ENCODE assay signal across 19 mouse cellular contexts in the genomic region with DNA sequence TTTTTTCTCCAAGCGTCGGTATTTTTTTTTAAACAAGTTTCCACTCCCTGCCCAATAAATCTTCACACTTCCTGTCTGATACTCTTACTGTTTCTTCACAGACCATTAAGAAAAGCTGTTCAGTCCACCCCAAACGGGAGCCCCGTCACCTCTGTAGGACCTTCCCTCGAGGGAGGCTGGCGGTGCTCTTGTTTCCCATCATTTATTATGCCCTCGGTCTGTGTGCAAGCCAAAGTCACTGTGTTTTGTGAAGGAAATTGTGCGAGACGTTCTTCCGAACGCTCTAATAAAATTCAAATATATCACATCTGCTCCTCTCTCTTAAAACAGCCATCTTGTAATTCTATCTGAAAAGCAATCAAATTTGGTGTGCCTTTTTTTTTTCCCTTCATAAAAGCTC.
A peak's percentile ranks its signal among the peaks of the same experiment; 100 is the strongest.
DNase-seq lines count a peak whose midpoint lies in the region; ATAC-seq and TF ChIP-seq lines count a peak whose summit lies in the region.
"Had no signal": no experiment of that assay in that cellular context is flagged by ENCODE, and none has a peak within 500 bp of the region (broad histone marks: within the 10 kb centered on the region; RNA-seq: fewer than 3 reads in every experiment).

No protein-coding gene starts in this region.

- no peaks in the 10 kb centered on the region for H3K36me3 ChIP-seq in kidney, embryonic 14.5 days (ENCODE audit: control insufficient read depth, insufficient read depth, low read length)
- no peaks in the 10 kb centered on the region for H3K36me3 ChIP-seq in kidney, adult 2 months (ENCODE audit: control insufficient read depth, insufficient read depth, low read length)
- no peaks in the 10 kb centered on the region for H3K36me3 ChIP-seq in limb, embryonic 14.5 days (ENCODE audit: control insufficient read depth, insufficient read depth, low read length)
- H3K36me3 ChIP-seq: hindbrain, embryonic 10.5 days had no signal

- 7% methylated on average over 11 of the region's 11 CpGs for WGBS in kidney, embryonic 14.5 days
- WGBS in kidney, adult 2 months, result 8% methylated on average over 11 of the region's 11 CpGs
- 8% methylated on average over 11 of the region's 11 CpGs for WGBS in limb, embryonic 14.5 days

- intact Hi-C loops in left cerebral cortex, adult 2 months (cut with DNase I), result no loop called here
- intact Hi-C loops in left cerebral cortex, postnatal 14 days (cut with DNase I), result no loop called here

- H3K27ac ChIP-seq in kidney, embryonic 14.5 days (ENCODE audit: low read depth, low read length), result no peak overlapping the region
- H3K27ac ChIP-seq in kidney, adult 2 months (ENCODE audit: insufficient read depth, low read depth, low read length), result no peak overlapping the region
- peak overlapping the region; percentile 10; the same call in 1 of the 2 replicates for H3K27ac ChIP-seq in left cerebral cortex, adult 2 months
- no peak overlapping the region for H3K27ac ChIP-seq in limb, embryonic 14.5 days (replicated peaks; ENCODE audit: low read depth, low read length)
- H3K27ac ChIP-seq: hindbrain, embryonic 10.5 days had no signal

- TF ChIP-seq CTCF in kidney, adult 2 months (conservative IDR thresholded peaks at IDR 0.05; ENCODE audit: insufficient read depth, insufficient read length, low read depth, low read length), result no peak
- no peak for TF ChIP-seq CTCF in left cerebral cortex, adult 2 months (IDR thresholded peaks at IDR 0.05)

- H3K27me3 ChIP-seq in kidney, embryonic 14.5 days (ENCODE audit: control insufficient read depth, insufficient read depth, low read length), result no peaks in the 10 kb centered on the region
- no peaks in the 10 kb centered on the region for H3K27me3 ChIP-seq in kidney, adult 2 months (replicated peaks; ENCODE audit: control insufficient read depth, insufficient read depth, low read length)
- no peaks in the 10 kb centered on the region for H3K27me3 ChIP-seq in limb, embryonic 14.5 days (ENCODE audit: control insufficient read depth, insufficient read depth, low read length)

- no peak overlapping the region for H3K4me3 ChIP-seq in kidney, embryonic 14.5 days (ENCODE audit: low read length)
- H3K4me3 ChIP-seq in kidney, adult 2 months (ENCODE audit: insufficient read depth, low read depth, low read length), result no peak overlapping the region
- H3K4me3 ChIP-seq in left cerebral cortex, adult 2 months, result no peak overlapping the region
- 0 out of 2 replicates have a peak overlapping the region, but pooled peaks have one; percentile 5 for H3K4me3 ChIP-seq in limb, embryonic 14.5 days (replicated peaks; ENCODE audit: low read length)
- H3K4me3 ChIP-seq: hindbrain, embryonic 10.5 days; myocyte had no signal

- H3K9me3 ChIP-seq in kidney, embryonic 14.5 days (ENCODE audit: control insufficient read depth, low read length), result no peaks in the 10 kb centered on the region
- H3K9me3 ChIP-seq in limb, embryonic 14.5 days (ENCODE audit: control insufficient read depth, low read length), result no peaks in the 10 kb centered on the region
- H3K9me3 ChIP-seq: hindbrain, embryonic 10.5 days had no signal

- H3K4me2 ChIP-seq in kidney, embryonic 14.5 days (replicated peaks; ENCODE audit: low read depth, low read length), result peak overlapping the region; percentile 13; the same call in 1 of the 2 replicates
- peak overlapping the region; percentile 33 for H3K4me2 ChIP-seq in limb, embryonic 14.5 days (replicated peaks; ENCODE audit: low read depth, low read length, severe bottlenecking)

- no peak for TF ChIP-seq POLR2A in kidney, adult 2 months (IDR thresholded peaks at IDR 0.05; ENCODE audit: low read depth, low read length)
- TF ChIP-seq POLR2A in limb, embryonic 14.5 days (IDR thresholded peaks at IDR 0.05; ENCODE audit: borderline replicate concordance, extremely low read depth, insufficient read depth, insufficient read length), result no peak

- ATAC-seq in kidney, embryonic 14.5 days (ENCODE audit: low FRiP score, low TSS enrichment), result peak; percentile 93
- ATAC-seq in limb, embryonic 14.5 days (ENCODE audit: low FRiP score, low read depth), result no peak; the same call in 1 of the 2 replicates
- no peak for ATAC-seq in monocyte, adult 5-6 weeks (replicated peaks; ENCODE audit: insufficient number of reproducible peaks, low FRiP score, low TSS enrichment, poor library complexity, severe bottlenecking)
- ATAC-seq: forebrain, embryonic 16.5 days; lung, postnatal 0 days; Patski had no signal

- no peak overlapping the region for H3K9ac ChIP-seq in kidney, embryonic 14.5 days (ENCODE audit: low read depth, low read length)
- H3K9ac ChIP-seq in limb, embryonic 14.5 days (ENCODE audit: low read depth, low read length, severe bottlenecking), result no peak overlapping the region

- DNase-seq in kidney, adult 2 months, result no peak
- no peak for DNase-seq in left cerebral cortex, adult 2 months (ENCODE audit: extremely low spot score in 1 of 2, low spot score in 2 of 2)
- DNase-seq in left cerebral cortex, postnatal 14 days (ENCODE audit: low spot score in 2 of 2), result no peak
- DNase-seq in limb, embryonic 14.5 days (ENCODE audit: low spot score), result peak; percentile 5
- no peak for DNase-seq in MN1 (ENCODE audit: low spot score)
- DNase-seq: adrenal gland, adult 8-10 months; cerebellum, adult 8-10 months; gastrocnemius, postnatal 36 days; liver; midbrain, embryonic 14.5 days; right cerebral cortex, postnatal 4 days; thymus, adult 2 months had no signal

- peaks cover 2% of the 10 kb centered on the region; the same call in 1 of the 2 replicates for H3K4me1 ChIP-seq in kidney, embryonic 14.5 days (ENCODE audit: control insufficient read depth, insufficient read depth, low read length)
- H3K4me1 ChIP-seq in kidney, adult 2 months (ENCODE audit: control insufficient read depth, insufficient read depth, low read length), result no peaks in the 10 kb centered on the region
- no peaks in the 10 kb centered on the region for H3K4me1 ChIP-seq in limb, embryonic 14.5 days (ENCODE audit: control insufficient read depth, insufficient read depth, low read length)
- H3K4me1 ChIP-seq: hindbrain, embryonic 10.5 days had no signal
